Mouse (Mus musculus) T-helper 1 cell (primary cell): ENCODE measurements around the gene Ncoa4.
"Not testable (repeated sequence)": the region's sequence is repeated elsewhere in the genome, so short reads cannot be mapped to it uniquely, and the experiment has no call there.

Source experiments
- in situ Hi-C: fragments of 300-600 bp; cut with MboI, MseI; formaldehyde crosslinking; loops from one replicate; pipeline ENCODE4 v1.15.1; 2025; ENCODE audit warnings: high pct_unique_total_duplicates

Gene Ncoa4

GRCm38 (mm10) chr14:32159690-32160246 is at the start of gene Ncoa4:
Gene Ncoa4 (plus strand): TSS chr14:32159865.
- in situ Hi-C loops = loop anchor here (5.0 kb wide), 1 partner anchor 72 kb away; the partner anchor contains the start of genes Dph3 and Oxnad1

- in situ Hi-C loops = not testable (repeated sequence)
Observed at GRCm38 (mm10) chr14:32112124-32112523, 47.5 kb upstream of the Ncoa4 start.

- in situ Hi-C loops = no loop called here
Observed at GRCm38 (mm10) chr14:32120940-32121919, 38.4 kb upstream of the Ncoa4 start.

GRCm38 (mm10) chr14:32121920-32122315 is 37.7 kb upstream of the Ncoa4 start:
- in situ Hi-C loops = no loop called here

- in situ Hi-C loops = no loop called here
Observed at GRCm38 (mm10) chr14:32124261-32124660, 35.4 kb upstream of the Ncoa4 start.

GRCm38 (mm10) chr14:32125256-32125655 is 34.4 kb upstream of the Ncoa4 start:
- in situ Hi-C loops = not testable (repeated sequence)

GRCm38 (mm10) chr14:32128409-32128808 is 31.3 kb upstream of the Ncoa4 start:
- in situ Hi-C loops = no loop called here

GRCm38 (mm10) chr14:32131836-32132235 is 27.8 kb upstream of the Ncoa4 start:
- in situ Hi-C loops = no loop called here

- in situ Hi-C loops = no loop called here
Observed at GRCm38 (mm10) chr14:32134293-32134692, 25.4 kb upstream of the Ncoa4 start.

- in situ Hi-C loops = not testable (repeated sequence)
Observed at GRCm38 (mm10) chr14:32136467-32136866, 23.2 kb upstream of the Ncoa4 start.

- in situ Hi-C loops = no loop called here
Observed at GRCm38 (mm10) chr14:32140359-32140965, 19.2 kb upstream of the Ncoa4 start.

- in situ Hi-C loops = no loop called here
Observed at GRCm38 (mm10) chr14:32141723-32142122, 17.9 kb upstream of the Ncoa4 start, which contains the start of gene Msmb. Gene Msmb (plus strand): TSS chr14:32142023.

GRCm38 (mm10) chr14:32144734-32145133 is 14.9 kb upstream of the Ncoa4 start:
- in situ Hi-C loops = no loop called here

GRCm38 (mm10) chr14:32145401-32145800 is 14.3 kb upstream of the Ncoa4 start:
- in situ Hi-C loops = no loop called here

GRCm38 (mm10) chr14:32145809-32146511 is 13.7 kb upstream of the Ncoa4 start:
- in situ Hi-C loops = no loop called here

- in situ Hi-C loops = no loop called here
Observed at GRCm38 (mm10) chr14:32146578-32146977, 13.1 kb upstream of the Ncoa4 start.

GRCm38 (mm10) chr14:32150872-32151271 is 8.8 kb upstream of the Ncoa4 start:
- in situ Hi-C loops = no loop called here

GRCm38 (mm10) chr14:32152243-32152965 is 7.3 kb upstream of the Ncoa4 start:
- in situ Hi-C loops = no loop called here

- in situ Hi-C loops = no loop called here
Observed at GRCm38 (mm10) chr14:32153156-32153555, 6.5 kb upstream of the Ncoa4 start.

GRCm38 (mm10) chr14:32154758-32155157 is 4.9 kb upstream of the Ncoa4 start:
- in situ Hi-C loops = loop anchor here (5.0 kb wide), 1 partner anchor 67 kb away; the partner anchor contains the start of genes Dph3 and Oxnad1
